Mouse (Mus musculus) MEL (cell line): ENCODE results near the gene Acox3.

Source experiments
- CTCF ChIP-seq, 3 experiments: IDR thresholded peaks in 2 of 3; conservative IDR thresholded peaks in 1 of 3; 2 replicates each; pipeline ENCODE4 v1.5.1; 2011 to 2012; ENCODE audit warnings: low read length in 3 of 3, low read depth in 2 of 3, mild to moderate bottlenecking in 2 of 3, improper control_type of control experiment in 1 of 3, inconsistent platforms in 1 of 3, mixed read lengths in 1 of 3, moderate library complexity in 1 of 3; ENCODE audit not compliant: control insufficient read depth in 1 of 3, insufficient read depth in 1 of 3, poor library complexity in 1 of 3, severe bottlenecking in 1 of 3
- ELF1 ChIP-seq: IDR thresholded peaks from 2 replicates; pipeline ENCODE4 v1.6.1; 2014; ENCODE audit warnings: low read depth, mild to moderate bottlenecking, inconsistent platforms, low read length, improper control_type of control experiment, moderate library complexity
- ETS1 ChIP-seq: IDR thresholded peaks from 2 replicates; pipeline ENCODE4 v1.6.1; 2012; ENCODE audit warnings: low read depth, mild to moderate bottlenecking, inconsistent platforms, low read length, improper control_type of control experiment, moderate library complexity
- GATA1 ChIP-seq: IDR thresholded peaks from 2 replicates; pipeline ENCODE4 v1.6.1; 2011; ENCODE audit warnings: low read depth, low read length, improper control_type of control experiment
- JUND ChIP-seq: IDR thresholded peaks from 2 replicates; pipeline ENCODE4 v1.6.1; 2011; ENCODE audit warnings: low read depth, mild to moderate bottlenecking, improper control_type of control experiment, low read length
- MAX ChIP-seq: IDR thresholded peaks from 2 replicates; pipeline ENCODE4 v1.6.1; 2011; ENCODE audit warnings: low read length, improper control_type of control experiment
- MEF2A ChIP-seq: IDR thresholded peaks from 2 replicates; pipeline ENCODE4 v1.6.1; 2014; ENCODE audit warnings: low read depth, mild to moderate bottlenecking, inconsistent platforms, low read length, improper control_type of control experiment; ENCODE audit not compliant: poor library complexity, insufficient replicate concordance, severe bottlenecking; ENCODE audit errors: extremely low read depth
- NRF1 ChIP-seq: IDR thresholded peaks from 2 replicates; pipeline ENCODE4 v1.6.1; 2014; ENCODE audit warnings: low read depth, mild to moderate bottlenecking, inconsistent platforms, low read length, improper control_type of control experiment, moderate library complexity; ENCODE audit not compliant: poor library complexity, insufficient read depth, severe bottlenecking
- POLR2A ChIP-seq, 2 experiments: IDR thresholded peaks; 2 replicates each; pipeline ENCODE4 v1.6.1; 2011 to 2012; ENCODE audit warnings: low read length in 2 of 2, mild to moderate bottlenecking in 2 of 2, control low read depth in 1 of 2, improper control_type of control experiment in 1 of 2, low read depth in 1 of 2, moderate library complexity in 1 of 2; ENCODE audit not compliant: control insufficient read depth in 1 of 2, insufficient read depth in 1 of 2, poor library complexity in 1 of 2
- POLR2AphosphoS5 ChIP-seq: IDR thresholded peaks from 2 replicates; pipeline ENCODE4 v1.6.1; 2012; ENCODE audit warnings: low read depth, borderline replicate concordance, mild to moderate bottlenecking, inconsistent platforms, low read length, moderate library complexity, mixed read lengths
- RAD21 ChIP-seq: IDR thresholded peaks from 2 replicates; pipeline ENCODE4 v1.6.1; 2011; ENCODE audit warnings: mild to moderate bottlenecking, low read depth, low read length, improper control_type of control experiment
- SIN3A ChIP-seq: IDR thresholded peaks from 2 replicates; pipeline ENCODE4 v1.6.1; 2012; ENCODE audit warnings: low read length, improper control_type of control experiment, inconsistent platforms
- TBP ChIP-seq: IDR thresholded peaks from 2 replicates; pipeline ENCODE4 v1.8.0; 2011; ENCODE audit warnings: low read depth, low read length, improper control_type of control experiment
- USF1 ChIP-seq: IDR thresholded peaks from 2 replicates; pipeline ENCODE4 v1.6.1; 2014; ENCODE audit warnings: low read depth, mild to moderate bottlenecking, inconsistent platforms, low read length, improper control_type of control experiment, moderate library complexity

GRCm38 (mm10) chr5:35609381-35609780, 26.5 kb downstream of the Acox3 start:
- no peak for TF ChIP-seq ELF1
- no peak for TF ChIP-seq RAD21
- no peak for TF ChIP-seq CTCF (IDR thresholded peaks at IDR 0.05 in 2 of 3, conservative IDR thresholded peaks at IDR 0.05 in 1 of 3; ENCODE audit: control insufficient read depth in 1 of 3, insufficient read depth in 1 of 3, low read depth in 2 of 3, low read length in 3 of 3, poor library complexity in 1 of 3, severe bottlenecking in 1 of 3)
- no peak for TF ChIP-seq MAX
- TF ChIP-seq JUND: no peak
- TF ChIP-seq TBP: no peak
- no peak for TF ChIP-seq NRF1
- TF ChIP-seq POLR2A (IDR thresholded peaks at IDR 0.05; ENCODE audit: control insufficient read depth in 1 of 2, insufficient read depth in 1 of 2, low read depth in 1 of 2, low read length in 2 of 2, poor library complexity in 1 of 2): no peak
- TF ChIP-seq ETS1: no peak
- TF ChIP-seq GATA1: no peak
- no peak for TF ChIP-seq POLR2AphosphoS5
- TF ChIP-seq USF1: no peak
- no peak for TF ChIP-seq MEF2A
- TF ChIP-seq SIN3A: no peak
